In genomic region chr17:13584394-13584793, GRCm38 (mm10) we compare ENCODE assay signal across 18 mouse cellular contexts.
DNase-seq lines count a peak whose midpoint lies in the region; ATAC-seq lines count a peak whose summit lies in the region.
"Had no signal": no experiment of that assay in that cellular context is flagged by ENCODE, and none has a peak within 500 bp of the region (broad histone marks: within the 10 kb centered on the region; RNA-seq: fewer than 3 reads in every experiment).

No protein-coding gene starts in this region.

- ATAC-seq in hindbrain, embryonic 13.5 days (ENCODE audit: low FRiP score), result peak; percentile 47; the same call in 1 of the 2 replicates
- no peak for ATAC-seq in hindbrain, embryonic 14.5 days (ENCODE audit: low FRiP score)
- ATAC-seq: activated CD4-positive, CD25-positive, alpha-beta regulatory T cell, adult 4 months; intestine, postnatal 0 days; liver, embryonic 12.5 days; Patski had no signal

- H3K4me1 ChIP-seq in hindbrain, embryonic 13.5 days (replicated peaks), result peaks cover 20% of the 10 kb centered on the region
- 0 out of 2 replicates have a peak, but pooled peaks cover 4% of the 10 kb centered on the region for H3K4me1 ChIP-seq in hindbrain, embryonic 10.5 days (replicated peaks)
- H3K4me1 ChIP-seq in forebrain, embryonic 10.5 days, result peaks cover 9% of the 10 kb centered on the region
- no peaks in the 10 kb centered on the region for H3K4me1 ChIP-seq in hindbrain, embryonic 14.5 days (replicated peaks; ENCODE audit: control insufficient read depth, insufficient read depth, low read length)
- H3K4me1 ChIP-seq: liver, embryonic 12.5 days; stomach, embryonic 15.5 days had no signal

- H3K27me3 ChIP-seq in hindbrain, embryonic 13.5 days, result no peaks in the 10 kb centered on the region
- H3K27me3 ChIP-seq in hindbrain, embryonic 10.5 days (ENCODE audit: insufficient read depth, poor library complexity, severe bottlenecking), result no peaks in the 10 kb centered on the region
- H3K27me3 ChIP-seq in forebrain, embryonic 10.5 days (ENCODE audit: poor library complexity, severe bottlenecking), result no peaks in the 10 kb centered on the region
- no peaks in the 10 kb centered on the region for H3K27me3 ChIP-seq in hindbrain, embryonic 14.5 days (ENCODE audit: control insufficient read depth, insufficient read depth, low read length)
- H3K27me3 ChIP-seq: liver, embryonic 12.5 days; lung, embryonic 15.5 days; Patski; stomach, embryonic 15.5 days had no signal

- no peaks in the 10 kb centered on the region for H3K9me3 ChIP-seq in hindbrain, embryonic 13.5 days
- H3K9me3 ChIP-seq in hindbrain, embryonic 10.5 days, result no peaks in the 10 kb centered on the region
- no peaks in the 10 kb centered on the region for H3K9me3 ChIP-seq in forebrain, embryonic 10.5 days
- no peaks in the 10 kb centered on the region for H3K9me3 ChIP-seq in hindbrain, embryonic 14.5 days (ENCODE audit: control insufficient read depth, low read length)
- H3K9me3 ChIP-seq: lung, embryonic 15.5 days; stomach, embryonic 15.5 days had no signal

- no peaks in the 10 kb centered on the region for H3K36me3 ChIP-seq in hindbrain, embryonic 13.5 days
- no peaks in the 10 kb centered on the region for H3K36me3 ChIP-seq in hindbrain, embryonic 10.5 days
- H3K36me3 ChIP-seq in forebrain, embryonic 10.5 days (replicated peaks), result no peaks in the 10 kb centered on the region
- no peaks in the 10 kb centered on the region for H3K36me3 ChIP-seq in hindbrain, embryonic 14.5 days (replicated peaks; ENCODE audit: control insufficient read depth, insufficient read depth)
- H3K36me3 ChIP-seq: liver, embryonic 12.5 days; lung, embryonic 15.5 days; stomach, embryonic 15.5 days had no signal

- H3K9ac ChIP-seq in hindbrain, embryonic 13.5 days, result no peak overlapping the region
- H3K9ac ChIP-seq in hindbrain, embryonic 14.5 days, result no peak overlapping the region
- H3K9ac ChIP-seq: liver, embryonic 12.5 days; lung, embryonic 15.5 days; stomach, embryonic 15.5 days had no signal

- no peak overlapping the region for H3K4me2 ChIP-seq in hindbrain, embryonic 13.5 days
- H3K4me2 ChIP-seq in hindbrain, embryonic 14.5 days (replicated peaks), result no peak overlapping the region
- H3K4me2 ChIP-seq: liver, embryonic 12.5 days; lung, embryonic 15.5 days; stomach, embryonic 15.5 days had no signal

- H3K27ac ChIP-seq in hindbrain, embryonic 13.5 days, result peak overlapping the region; percentile 45
- H3K27ac ChIP-seq in hindbrain, embryonic 10.5 days, result no peak overlapping the region
- peak overlapping the region; percentile 35; the same call in 1 of the 2 replicates for H3K27ac ChIP-seq in forebrain, embryonic 10.5 days
- H3K27ac ChIP-seq in hindbrain, embryonic 14.5 days, result peak overlapping the region; percentile 44; the same call in 1 of the 2 replicates
- H3K27ac ChIP-seq: liver, embryonic 12.5 days; lung, embryonic 15.5 days; stomach, embryonic 15.5 days had no signal

- DNase-seq in hindbrain, embryonic 10.5 days (ENCODE audit: low spot score), result no peak
- DNase-seq in cerebellum, postnatal 25 days, result peak; percentile 22 to 38
- no peak for DNase-seq in forebrain, embryonic 10.5 days (ENCODE audit: extremely low spot score, low spot score)
- DNase-seq in hindbrain, embryonic 14.5 days (ENCODE audit: low spot score), result no peak
- no peak for DNase-seq in spleen, postnatal 4 days (ENCODE audit: low spot score in 2 of 2)
- DNase-seq in right cerebral cortex, postnatal 36 days (ENCODE audit: low spot score in 2 of 2), result no peak
- DNase-seq: adrenal gland, postnatal 14 days; heart, postnatal 4 days; right cerebral cortex, adult 18-20 months; thymus, postnatal 14 days had no signal

- no peak overlapping the region for H3K4me3 ChIP-seq in hindbrain, embryonic 13.5 days
- H3K4me3 ChIP-seq in hindbrain, embryonic 10.5 days, result no peak overlapping the region
- H3K4me3 ChIP-seq in forebrain, embryonic 10.5 days, result no peak overlapping the region
- H3K4me3 ChIP-seq in hindbrain, embryonic 14.5 days (replicated peaks; ENCODE audit: low read length), result no peak overlapping the region
- H3K4me3 ChIP-seq: liver, embryonic 12.5 days; lung, embryonic 15.5 days; myocyte; stomach, embryonic 15.5 days had no signal

- WGBS in hindbrain, embryonic 13.5 days, result 80% methylated on average over 4 of the region's 4 CpGs
- 85% methylated on average over 4 of the region's 4 CpGs for WGBS in hindbrain, embryonic 10.5 days
- 81% methylated on average over 4 of the region's 4 CpGs for WGBS in forebrain, embryonic 10.5 days
- WGBS in hindbrain, embryonic 14.5 days, result 70% methylated on average over 4 of the region's 4 CpGs

Comparison
In these comparisons a context has a peak if more than half of its experiments do, and no peak if none do; other contexts are left out.
1. DNase-seq: peak in cerebellum, postnatal 25 days (2 of 2); none in hindbrain, embryonic 10.5 days (single experiment), forebrain, embryonic 10.5 days (single experiment), hindbrain, embryonic 14.5 days (single experiment), spleen, postnatal 4 days (0 of 2) and right cerebral cortex, postnatal 36 days (0 of 2).